Mouse (Mus musculus) heart, embryonic 10.5 days (tissue): ENCODE data around the gene Exoc6. TPM values are rescaled to one million over a fixed set of nuclear protein-coding genes. Genes with fewer than 3 reads are reported as not detected.
A peak's percentile ranks its signal among the peaks of the same experiment; 100 is the strongest.

Source experiments
- DNase-seq: peaks from one replicate; pipeline ENCODE4 v3.0.0-alpha.2; 2017; ENCODE audit warnings: low spot score
- H3K27ac ChIP-seq: fragments of 300-500 bp; sonication (generic); 2 replicates; pipeline ENCODE4 v1.5.1; 2016; ENCODE audit warnings: mild to moderate bottlenecking
- H3K27me3 ChIP-seq: fragments of 300-500 bp; sonication (generic); 2 replicates; pipeline ENCODE4 v1.6.1; 2016; ENCODE audit warnings: mild to moderate bottlenecking; ENCODE audit not compliant: poor library complexity, insufficient read depth, severe bottlenecking
- H3K36me3 ChIP-seq: fragments of 300-500 bp; sonication (generic); 2 replicates; pipeline ENCODE4 v1.6.1; 2016; ENCODE audit warnings: mild to moderate bottlenecking, moderate library complexity
- H3K4me1 ChIP-seq: fragments of 300-500 bp; sonication (generic); 2 replicates; pipeline ENCODE4 v1.6.1; 2016; ENCODE audit warnings: mild to moderate bottlenecking
- H3K4me3 ChIP-seq: fragments of 300-500 bp; sonication (generic); 2 replicates; pipeline ENCODE4 v1.5.1; 2016; ENCODE audit warnings: mild to moderate bottlenecking, moderate library complexity
- H3K9me3 ChIP-seq: fragments of 300-500 bp; sonication (generic); 2 replicates; pipeline ENCODE4 v1.6.1; 2016; ENCODE audit warnings: mild to moderate bottlenecking, moderate library complexity
- WGBS: fragments of 180-500 bp; shearing (Covaris S2); methylation state at CpG from one replicate; pipeline ENCODE4 v1.1.7; 2016; 5-methylcytosine and 5-hydroxymethylcytosine counted together
- polyA plus RNA-seq: library from polyadenylated mRNA; unstranded; fragments of >200 nt; fragmentation: Nextera tagmentation; extraction: Ambion mirVana; gene quantifications from 2 replicates; pipeline ENCODE4 v1.2.1, GENCODE M21; 2016

The Exoc6 gene
- polyA plus RNA-seq, 1 experiment from 2014 or later: 18.0 TPM

GRCm38 (mm10) chr19:37686347-37686746 lies 136.1 kb downstream of the Exoc6 start:
- Histone ChIP-seq H3K27ac (no peak overlapping the region), H3K4me1 (peaks cover 32% of the 10 kb centered on the region), H3K36me3 (no peaks in the 10 kb centered on the region), H3K9me3 (no peaks in the 10 kb centered on the region), H3K27me3 (peaks cover 96% of the 10 kb centered on the region), H3K4me3 (0 out of 2 replicates have a peak overlapping the region, but pooled peaks have one; percentile 36)
- DNase-seq: no peak
- WGBS: 7% methylated on average over 23 of the region's 23 CpGs

- no peaks in the 10 kb centered on the region for H3K36me3 ChIP-seq
- 4% methylated on average over 62 of the region's 62 CpGs for WGBS
- DNase-seq: no peak
- peak overlapping the region; percentile 36 for H3K4me3 ChIP-seq
- H3K27me3 ChIP-seq: peaks cover 100% of the 10 kb centered on the region
- H3K4me1 ChIP-seq: peaks cover 32% of the 10 kb centered on the region
- no peaks in the 10 kb centered on the region for H3K9me3 ChIP-seq
- no peak overlapping the region for H3K27ac ChIP-seq
Observed at GRCm38 (mm10) chr19:37686941-37687850, 137.0 kb downstream of the Exoc6 start.

GRCm38 (mm10) chr19:37689478-37689877 lies 139.3 kb downstream of the Exoc6 start:
- H3K27me3 ChIP-seq: peaks cover 100% of the 10 kb centered on the region
- peaks cover 36% of the 10 kb centered on the region for H3K4me1 ChIP-seq
- no peaks in the 10 kb centered on the region for H3K9me3 ChIP-seq
- 48% methylated on average over 5 of the region's 5 CpGs for WGBS
- H3K27ac ChIP-seq: no peak overlapping the region
- H3K4me3 ChIP-seq: no peak overlapping the region
- no peaks in the 10 kb centered on the region for H3K36me3 ChIP-seq
- DNase-seq: no peak

- peaks cover 33% of the 10 kb centered on the region for H3K4me1 ChIP-seq
- H3K9me3 ChIP-seq: no peaks in the 10 kb centered on the region
- 7% methylated on average over 29 of the region's 29 CpGs for whole genome bisulfite sequencing
- peaks cover 100% of the 10 kb centered on the region for H3K27me3 ChIP-seq
- H3K36me3 ChIP-seq: no peaks in the 10 kb centered on the region
- no peak for DNase-seq
- peak overlapping the region; percentile 43 for H3K4me3 ChIP-seq
- H3K27ac ChIP-seq: no peak overlapping the region
Observed at GRCm38 (mm10) chr19:37690716-37691115, 140.5 kb downstream of the Exoc6 start.

- 1% methylated on average over 40 of the region's 40 CpGs for WGBS
- Histone ChIP-seq H3K9me3 (no peaks in the 10 kb centered on the region), H3K4me1 (peaks cover 39% of the 10 kb centered on the region), H3K4me3 (peak overlapping the region; percentile 63), H3K27me3 (peaks cover 100% of the 10 kb centered on the region), H3K27ac (no peak overlapping the region), H3K36me3 (no peaks in the 10 kb centered on the region)
- no peak for DNase-seq
Observed at GRCm38 (mm10) chr19:37692879-37693278, 142.7 kb downstream of the Exoc6 start.

DNA sequence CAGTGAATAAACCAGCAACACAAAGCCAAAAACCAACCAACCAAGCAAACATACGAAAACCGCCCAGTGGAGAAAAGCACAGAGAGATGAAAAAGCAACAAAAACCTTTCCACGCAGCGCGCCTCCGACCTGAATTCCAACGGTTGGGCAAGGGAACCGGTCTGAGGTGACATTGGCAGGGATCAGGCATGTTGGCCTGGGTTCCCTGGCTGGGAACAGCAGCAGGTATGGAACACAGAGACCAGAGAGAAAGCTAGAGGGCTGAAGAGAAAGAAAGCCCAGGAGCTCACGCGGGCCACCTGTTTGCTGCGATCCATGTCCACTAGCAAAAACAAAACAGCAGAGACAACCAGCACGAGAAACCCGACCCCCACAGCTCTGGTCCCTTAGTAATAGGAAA lies 144.9 kb downstream of the Exoc6 start:
- Histone ChIP-seq H3K4me3 (no peak overlapping the region), H3K9me3 (no peaks in the 10 kb centered on the region), H3K36me3 (no peaks in the 10 kb centered on the region), H3K4me1 (peaks cover 53% of the 10 kb centered on the region), H3K27ac (no peak overlapping the region), H3K27me3 (peaks cover 100% of the 10 kb centered on the region)
- DNase-seq: no peak
- WGBS: 51% methylated on average over 13 of the region's 13 CpGs

DNA sequence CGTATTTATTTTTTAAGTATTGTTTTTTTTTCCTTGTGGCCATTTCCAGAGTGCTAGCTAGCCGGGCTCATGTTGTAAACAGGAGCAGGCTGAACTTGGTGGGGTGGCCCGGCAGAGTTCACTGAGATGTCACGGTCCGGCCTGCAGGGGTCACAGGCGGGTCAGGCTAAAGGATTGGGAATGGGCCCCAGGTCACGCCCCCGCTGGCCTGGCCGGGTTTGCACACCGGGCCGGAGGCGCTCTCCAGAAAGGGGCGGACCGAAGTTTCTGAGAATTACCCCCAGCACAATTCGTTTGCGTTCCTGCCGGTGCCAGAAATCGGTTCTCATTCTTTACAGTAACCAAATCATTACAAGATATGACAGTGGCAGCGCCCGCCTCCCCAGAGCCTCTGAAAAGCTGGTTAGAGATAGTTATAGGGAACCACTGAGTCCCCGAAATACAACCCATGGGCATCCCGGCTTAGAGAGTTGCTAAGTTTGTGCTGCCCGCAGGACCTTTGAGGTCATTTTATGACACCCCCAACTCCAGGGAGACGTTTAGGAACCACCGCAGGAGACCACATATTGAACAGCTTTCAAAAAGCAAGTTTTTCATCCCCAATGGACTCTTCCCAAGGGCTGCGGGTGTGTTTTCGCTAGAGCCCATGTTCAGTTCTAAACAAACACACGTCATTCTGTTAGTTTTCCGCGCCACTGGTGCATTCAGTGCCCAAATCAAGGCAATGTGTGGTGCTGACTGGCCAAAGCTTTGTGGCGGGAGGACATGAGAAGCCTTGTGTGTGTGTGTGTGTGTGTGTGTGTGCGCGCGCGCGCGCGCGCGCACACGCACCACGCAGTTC lies 145.8 kb downstream of the Exoc6 start:
- peaks cover 48% of the 10 kb centered on the region for H3K4me1 ChIP-seq
- DNase-seq: no peak
- WGBS: 2% methylated on average over 42 of the region's 42 CpGs
- no peaks in the 10 kb centered on the region for H3K36me3 ChIP-seq
- H3K27me3 ChIP-seq: peaks cover 100% of the 10 kb centered on the region
- H3K4me3 ChIP-seq: peak overlapping the region; percentile 57
- H3K27ac ChIP-seq: no peak overlapping the region
- H3K9me3 ChIP-seq: no peaks in the 10 kb centered on the region

DNA sequence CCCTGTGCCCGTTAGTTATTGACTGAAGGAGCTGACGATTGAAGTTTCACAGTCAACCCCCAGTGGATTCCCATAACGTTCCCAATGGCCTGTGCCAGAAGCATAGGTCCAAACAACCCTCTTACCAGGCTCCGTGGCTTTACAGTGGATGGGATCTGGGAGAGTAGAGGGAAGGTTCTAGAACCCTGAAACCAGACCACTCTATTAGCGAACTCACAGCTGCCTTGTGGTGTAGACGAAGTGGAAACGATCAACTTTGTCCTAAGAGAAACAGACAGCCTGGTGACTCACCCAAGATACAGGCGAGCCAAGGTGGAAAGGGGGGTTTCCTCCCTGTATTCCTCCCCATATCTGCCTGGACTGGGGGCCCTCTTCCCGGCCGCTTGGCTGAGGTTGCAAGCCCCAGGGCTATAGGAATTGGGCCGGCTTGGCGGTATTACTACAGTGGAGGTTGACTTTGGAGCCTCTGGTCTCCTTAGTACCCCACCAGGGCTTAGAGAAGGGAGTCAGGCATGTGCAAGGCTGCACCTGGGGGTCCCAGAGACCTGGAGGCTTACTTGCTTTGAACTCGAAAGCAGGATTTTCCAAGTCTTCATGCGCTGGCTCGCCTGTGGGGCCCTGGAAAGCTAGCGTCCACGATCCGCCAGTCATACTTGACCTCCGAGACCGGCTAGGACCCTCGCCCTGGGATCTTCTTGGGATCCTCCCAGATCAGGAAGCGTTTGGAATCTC lies 146.6 kb downstream of the Exoc6 start:
- H3K4me1 ChIP-seq: peaks cover 48% of the 10 kb centered on the region
- H3K27me3 ChIP-seq: peaks cover 100% of the 10 kb centered on the region
- H3K9me3 ChIP-seq: no peaks in the 10 kb centered on the region
- peak overlapping the region; percentile 57 for H3K4me3 ChIP-seq
- 2% methylated on average over 22 of the region's 22 CpGs for WGBS
- H3K27ac ChIP-seq: no peak overlapping the region
- DNase-seq: no peak
- H3K36me3 ChIP-seq: no peaks in the 10 kb centered on the region

- peak overlapping the region; percentile 57 for H3K4me3 ChIP-seq
- peaks cover 50% of the 10 kb centered on the region for H3K4me1 ChIP-seq
- no peak for DNase-seq
- no peaks in the 10 kb centered on the region for H3K9me3 ChIP-seq
- H3K27ac ChIP-seq: no peak overlapping the region
- peaks cover 100% of the 10 kb centered on the region for H3K27me3 ChIP-seq
- under 1% methylated on average over 18 of the region's 18 CpGs for WGBS
- H3K36me3 ChIP-seq: no peaks in the 10 kb centered on the region
Observed at GRCm38 (mm10) chr19:37697335-37697636, 147.1 kb downstream of the Exoc6 start.

DNA sequence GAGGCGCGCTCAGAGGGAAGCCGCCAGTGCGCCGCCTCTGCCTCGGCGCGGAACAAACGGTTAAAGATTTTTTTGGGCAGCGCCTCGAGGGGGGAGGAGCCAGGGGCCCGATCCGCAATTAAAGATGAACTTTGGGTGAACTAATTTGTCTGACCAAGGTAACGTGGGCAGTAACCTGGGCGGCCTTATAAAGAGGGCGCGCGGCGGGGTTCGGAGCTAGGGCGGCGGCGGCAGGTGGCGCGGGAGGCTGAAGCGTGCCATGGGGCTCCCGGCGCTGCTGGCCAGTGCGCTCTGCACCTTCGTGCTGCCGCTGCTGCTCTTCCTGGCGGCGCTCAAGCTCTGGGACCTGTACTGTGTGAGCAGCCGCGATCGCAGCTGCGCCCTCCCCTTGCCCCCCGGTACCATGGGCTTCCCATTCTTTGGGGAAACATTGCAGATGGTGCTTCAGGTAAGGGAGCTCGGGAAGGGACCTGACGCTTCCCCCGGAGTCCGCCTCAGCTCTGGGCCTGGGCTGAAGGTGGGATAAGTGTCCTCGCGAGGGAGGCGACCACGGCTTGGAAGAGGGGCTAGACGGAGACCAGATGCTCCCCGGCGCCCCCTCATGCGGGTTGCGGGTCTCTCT lies 147.5 kb downstream of the Exoc6 start, which contains the start of gene Cyp26a1:
Gene Cyp26a1 (plus strand): TSS at position 148 of the 622 bp plus-strand sequence.
- no peak within 1 kb of the TSS for H3K27ac ChIP-seq
- under 1% methylated on average over 51 of the region's 51 CpGs for WGBS
- H3K4me1 ChIP-seq: peaks cover 51% of the 10 kb centered on the region
- H3K36me3 ChIP-seq: no peaks in the 10 kb centered on the region
- peak within 1 kb of the TSS; percentile 57 for H3K4me3 ChIP-seq
- H3K9me3 ChIP-seq: no peaks in the 10 kb centered on the region
- H3K27me3 ChIP-seq: peaks cover 100% of the 10 kb centered on the region
- DNase-seq: no peak

DNA sequence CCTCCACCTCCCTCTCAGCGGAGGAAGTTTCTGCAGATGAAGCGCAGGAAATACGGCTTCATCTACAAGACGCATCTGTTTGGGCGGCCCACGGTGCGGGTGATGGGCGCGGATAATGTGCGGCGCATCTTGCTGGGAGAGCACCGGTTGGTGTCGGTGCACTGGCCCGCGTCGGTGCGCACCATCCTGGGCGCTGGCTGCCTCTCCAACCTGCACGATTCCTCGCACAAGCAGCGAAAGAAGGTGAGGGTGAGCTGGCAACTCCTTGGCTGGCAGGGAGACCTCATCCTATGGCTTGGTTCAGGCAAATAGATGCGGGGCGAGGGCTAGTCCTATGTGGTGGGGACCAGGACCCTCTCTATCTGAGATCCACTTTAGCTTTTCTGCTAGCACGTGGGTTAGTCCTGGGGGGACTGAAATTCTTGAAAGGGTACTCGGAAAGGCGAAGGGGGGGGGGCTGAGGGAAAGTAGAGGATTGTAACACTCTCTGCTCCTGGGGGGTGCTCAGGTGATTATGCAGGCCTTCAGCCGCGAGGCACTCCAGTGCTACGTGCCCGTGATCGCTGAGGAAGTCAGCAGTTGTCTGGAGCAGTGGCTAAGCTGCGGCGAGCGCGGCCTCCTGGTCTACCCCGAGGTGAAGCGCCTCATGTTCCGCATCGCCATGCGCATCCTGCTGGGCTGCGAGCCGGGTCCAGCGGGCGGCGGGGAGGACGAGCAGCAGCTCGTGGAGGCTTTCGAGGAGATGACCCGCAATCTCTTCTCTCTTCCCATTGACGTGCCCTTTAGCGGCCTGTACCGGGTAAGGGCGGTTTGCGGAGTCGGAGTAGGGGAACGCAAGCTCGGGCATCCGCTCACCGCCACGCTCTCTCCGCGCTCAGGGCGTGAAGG lies 148.3 kb downstream of the Exoc6 start:
- Histone ChIP-seq H3K27ac (no peak overlapping the region), H3K4me1 (peaks cover 48% of the 10 kb centered on the region), H3K9me3 (no peaks in the 10 kb centered on the region), H3K36me3 (no peaks in the 10 kb centered on the region), H3K4me3 (peak overlapping the region; percentile 57), H3K27me3 (peaks cover 100% of the 10 kb centered on the region)
- no peak for DNase-seq
- WGBS: under 1% methylated on average over 63 of the region's 63 CpGs
